Mouse (Mus musculus): ENCODE measurements around the gene Mst1. TPM values are rescaled to one million over a fixed set of nuclear protein-coding genes. Genes with fewer than 3 reads are reported as not detected.

Mst1 gene
- polyA plus RNA-seq, 1 experiment from 2014 or later, result 0.37 TPM

DNA sequence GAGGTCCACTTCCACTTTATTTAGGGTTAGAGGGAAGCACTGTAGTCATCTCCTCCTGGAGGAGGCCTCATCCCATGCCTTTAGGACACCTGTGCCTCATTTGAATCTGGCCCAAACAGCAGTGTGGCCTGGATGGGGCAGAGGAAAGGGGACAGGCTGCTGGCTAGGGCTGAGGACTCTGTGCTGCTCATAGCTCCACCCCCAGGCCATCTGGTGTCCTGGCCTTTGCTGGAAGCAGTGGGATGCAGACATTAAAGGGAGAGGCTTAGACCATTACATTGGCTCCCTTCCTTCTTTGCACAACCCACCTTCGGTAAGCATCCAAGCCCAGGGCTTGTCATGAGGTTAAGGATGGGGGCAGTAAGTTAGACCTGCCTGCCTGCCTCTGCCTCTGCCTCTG is 53.2 kb downstream of the Mst1 start:
- Histone ChIP-seq H3K4me1 (ENCODE audit: control insufficient read depth, insufficient read depth, low read length) (no peaks in the 10 kb centered on the region), H3K9ac (ENCODE audit: low read length) (no peak overlapping the region), H3K27me3 (ENCODE audit: control insufficient read depth, insufficient read depth, low read length) (no peaks in the 10 kb centered on the region), H3K27ac (replicated peaks; ENCODE audit: low read depth, low read length) (no peak overlapping the region), H3K9me3 (ENCODE audit: control insufficient read depth, low read length) (no peaks in the 10 kb centered on the region), H3K4me3 (ENCODE audit: low read depth, low read length) (no peak overlapping the region), H3K4me2 (ENCODE audit: low read depth, severe bottlenecking) (no peak overlapping the region), H3K36me3 (ENCODE audit: control insufficient read depth, insufficient read depth, low read length) (no peaks in the 10 kb centered on the region)
- DNase-seq (ENCODE audit: low spot score) (no peak), ATAC-seq (ENCODE audit: insufficient number of reproducible peaks, low FRiP score, low TSS enrichment, low read depth) (no peak)
- WGBS, result 39% methylated on average over 1 of the region's 1 CpGs

Small RNAs within 50 kb of the gene (microRNA-seq; reads per million reads assigned to microRNA genes)
- gene Gm47303 (not detected), gene Mir7088 (not detected)

Other genes starting within 250 kb of the Mst1 start
- 91.1 and 103 TPM in 2 replicates for gene Rbm6, start 207.2 kb upstream of the Mst1 start, polyA plus RNA-seq (2014; fragmentation: Nextera tagmentation; extraction: Ambion mirVana)
- gene Mon1a, start 192.3 kb upstream of the Mst1 start, polyA plus RNA-seq (2014; fragmentation: Nextera tagmentation; extraction: Ambion mirVana), result 12.4 and 12.6 TPM in 2 replicates
- gene Mst1r, start 173.6 kb upstream of the Mst1 start, polyA plus RNA-seq (2014; fragmentation: Nextera tagmentation; extraction: Ambion mirVana), result 0.35 and 0.36 TPM in 2 replicates
- not detected in 2 replicates for gene Actl11, start 152.0 kb upstream of the Mst1 start, polyA plus RNA-seq (2014; fragmentation: Nextera tagmentation; extraction: Ambion mirVana)
- gene Camkv, start 144.8 kb upstream of the Mst1 start, polyA plus RNA-seq (2014; fragmentation: Nextera tagmentation; extraction: Ambion mirVana), result 4.4 and 4.6 TPM in 2 replicates
- gene Traip, start 130.3 kb upstream of the Mst1 start, polyA plus RNA-seq (2014; fragmentation: Nextera tagmentation; extraction: Ambion mirVana), result 40.4 and 41.4 TPM in 2 replicates
- 20.1 and 23.4 TPM in 2 replicates for gene Uba7, start 104.9 kb upstream of the Mst1 start, polyA plus RNA-seq (2014; fragmentation: Nextera tagmentation; extraction: Ambion mirVana)
- 7.3 and 7.9 TPM in 2 replicates for gene Gm20661, start 97.4 kb upstream of the Mst1 start, polyA plus RNA-seq (2014; fragmentation: Nextera tagmentation; extraction: Ambion mirVana)
- 165 and 174 TPM in 2 replicates for gene Inka1, start 94.6 kb upstream of the Mst1 start, polyA plus RNA-seq (2014; fragmentation: Nextera tagmentation; extraction: Ambion mirVana)
- gene Cdhr4, start 87.9 kb upstream of the Mst1 start, polyA plus RNA-seq (2014; fragmentation: Nextera tagmentation; extraction: Ambion mirVana), result 16.8 and 19.7 TPM in 2 replicates
- gene Gm20662, start 84.1 kb upstream of the Mst1 start, polyA plus RNA-seq (2014; fragmentation: Nextera tagmentation; extraction: Ambion mirVana), result 0.87 and 0.96 TPM in 2 replicates
- 30.5 and 33.0 TPM in 2 replicates for gene Ip6k1, start 77.9 kb upstream of the Mst1 start, polyA plus RNA-seq (2014; fragmentation: Nextera tagmentation; extraction: Ambion mirVana)
- gene Gmppb, start 31.2 kb upstream of the Mst1 start, polyA plus RNA-seq (2014; fragmentation: Nextera tagmentation; extraction: Ambion mirVana), result 20.6 and 22.0 TPM in 2 replicates
- 1.7 and 1.9 TPM in 2 replicates for gene Amigo3, start 27.3 kb upstream of the Mst1 start, polyA plus RNA-seq (2014; fragmentation: Nextera tagmentation; extraction: Ambion mirVana)
- 26.4 and 29.9 TPM in 2 replicates for gene Rnf123, start 2.9 kb downstream of the Mst1 start, polyA plus RNA-seq (2014; fragmentation: Nextera tagmentation; extraction: Ambion mirVana)
- gene Apeh, start 14.2 kb downstream of the Mst1 start, polyA plus RNA-seq (2014; fragmentation: Nextera tagmentation; extraction: Ambion mirVana), result 56.3 and 63.4 TPM in 2 replicates
- 1.3 and 1.5 TPM in 2 replicates for gene Bsn, start 109.9 kb downstream of the Mst1 start, polyA plus RNA-seq (2014; fragmentation: Nextera tagmentation; extraction: Ambion mirVana)
- 46.8 and 52.2 TPM in 2 replicates for gene Dag1, start 183.5 kb downstream of the Mst1 start, polyA plus RNA-seq (2014; fragmentation: Nextera tagmentation; extraction: Ambion mirVana)
- 36.7 and 49.1 TPM in 2 replicates for gene Nicn1, start 210.0 kb downstream of the Mst1 start, polyA plus RNA-seq (2014; fragmentation: Nextera tagmentation; extraction: Ambion mirVana)
- gene Amt, start 216.4 kb downstream of the Mst1 start, polyA plus RNA-seq (2014; fragmentation: Nextera tagmentation; extraction: Ambion mirVana), result 15.9 and 20.5 TPM in 2 replicates
- gene Rhoa, start 225.7 kb downstream of the Mst1 start, polyA plus RNA-seq (2014; fragmentation: Nextera tagmentation; extraction: Ambion mirVana), result 249 and 319 TPM in 2 replicates
- gene Tcta, start 225.7 kb downstream of the Mst1 start, polyA plus RNA-seq (2014; fragmentation: Nextera tagmentation; extraction: Ambion mirVana), result 14.8 and 15.8 TPM in 2 replicates

Data from limb, embryonic 11.5 days (tissue).